Mouse (Mus musculus): Measurements from ENCODE around the gene Upk3bl.

Upk3bl gene

DNA sequence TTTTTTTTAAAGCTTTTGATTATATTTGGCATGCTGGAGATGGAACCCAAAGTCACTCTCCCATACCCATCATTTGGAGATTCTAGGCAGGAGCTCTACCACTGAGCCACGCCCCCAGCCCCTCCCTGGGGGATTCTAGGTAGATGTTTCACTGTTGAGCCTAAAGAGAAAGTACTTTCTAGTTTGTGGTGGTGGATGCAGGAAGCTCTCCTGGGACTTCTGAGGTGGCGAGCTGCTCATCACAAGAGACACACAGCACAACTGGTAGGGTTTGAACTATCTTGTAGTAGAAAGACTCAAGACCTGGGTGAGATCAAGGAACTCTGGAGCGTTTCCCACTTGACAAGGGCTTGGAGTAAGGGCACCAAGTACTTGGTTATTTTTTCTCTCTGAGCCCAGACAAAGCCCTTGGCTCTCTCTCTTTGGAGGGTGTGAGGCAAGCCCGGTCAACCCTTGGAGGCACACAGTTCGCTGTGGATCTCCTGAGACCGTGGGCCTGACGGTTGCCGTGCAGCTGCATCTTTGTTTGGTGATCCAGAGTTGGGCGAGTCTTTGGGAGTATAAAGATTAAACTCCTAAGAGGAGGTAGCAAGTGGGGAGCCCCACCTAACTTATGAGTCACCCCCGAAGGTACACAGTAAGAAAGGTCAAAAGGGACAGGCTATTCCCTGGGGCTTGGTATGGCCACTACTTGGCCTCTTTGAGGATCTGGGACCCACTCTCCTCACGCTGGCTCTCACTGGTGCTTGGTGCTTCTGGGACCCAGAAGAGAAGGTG, at the start of gene Upk3bl:
Upk3bl (plus strand) TSS at position 192 of the 777 bp plus-strand sequence.
- no peak for DNase-seq (ENCODE audit: low spot score)

DNA sequence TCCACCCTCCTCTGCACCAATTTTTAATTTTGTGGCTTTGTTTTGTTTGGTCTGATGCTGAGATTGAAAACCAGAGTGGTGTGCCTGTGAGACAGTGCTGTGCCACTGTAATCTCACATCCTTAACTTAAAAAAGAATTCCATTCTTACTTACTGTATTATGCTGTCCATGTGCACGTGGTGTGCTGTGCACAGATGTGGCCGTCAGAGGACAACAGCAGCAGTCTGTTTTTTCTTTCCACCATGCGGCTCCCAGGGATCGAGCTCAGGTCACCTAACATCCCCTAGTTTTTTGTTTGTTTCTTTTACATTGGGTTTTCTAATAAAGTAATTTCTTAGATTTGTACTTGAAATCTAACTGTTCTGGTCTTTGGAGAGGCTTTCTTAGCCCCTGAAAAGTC, 49.8 kb upstream of the Upk3bl start:
- DNase-seq (ENCODE audit: low spot score): no peak

DNA sequence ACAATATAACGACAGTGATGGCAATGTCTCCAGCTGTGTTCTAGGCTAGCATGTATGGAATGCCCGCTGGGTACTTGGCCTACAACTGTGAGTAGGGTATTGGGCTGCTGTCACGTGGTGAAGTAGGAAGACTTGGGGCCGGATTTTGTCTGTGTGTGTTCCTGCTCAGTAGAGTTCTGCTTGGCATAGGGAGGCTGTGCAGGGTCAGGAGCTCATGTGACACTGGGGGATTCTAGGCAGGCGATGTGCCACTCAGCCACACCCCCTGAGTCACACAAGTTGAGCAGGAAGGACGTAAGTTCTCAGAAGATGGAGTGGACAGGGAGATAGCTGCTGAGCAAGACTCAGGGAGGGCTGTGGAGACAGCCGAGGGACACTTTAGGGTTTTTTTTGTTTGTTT, 46.5 kb upstream of the Upk3bl start:
- no peak for DNase-seq (ENCODE audit: low spot score)

DNA sequence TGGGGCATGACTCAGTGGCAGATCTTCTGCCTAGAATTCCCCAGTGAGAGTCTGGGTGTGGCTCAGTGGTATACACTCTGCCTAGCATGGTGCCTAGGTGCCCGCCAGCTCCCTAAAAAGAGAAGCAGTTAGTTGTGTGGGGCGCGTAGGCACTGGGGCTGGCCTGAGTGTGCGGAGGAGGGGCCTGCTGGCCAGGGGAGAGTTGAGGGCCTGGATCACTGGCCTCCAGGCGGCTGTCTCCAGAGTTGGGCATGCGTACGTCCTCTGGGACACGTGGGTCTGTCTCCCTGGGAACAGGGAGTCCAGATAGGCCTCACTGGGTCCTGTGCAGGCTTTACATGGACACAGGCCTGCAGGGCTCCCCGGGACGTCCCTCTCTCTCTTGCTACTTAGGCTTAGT, 39.4 kb upstream of the Upk3bl start:
- no peak for DNase-seq (ENCODE audit: low spot score)

DNA sequence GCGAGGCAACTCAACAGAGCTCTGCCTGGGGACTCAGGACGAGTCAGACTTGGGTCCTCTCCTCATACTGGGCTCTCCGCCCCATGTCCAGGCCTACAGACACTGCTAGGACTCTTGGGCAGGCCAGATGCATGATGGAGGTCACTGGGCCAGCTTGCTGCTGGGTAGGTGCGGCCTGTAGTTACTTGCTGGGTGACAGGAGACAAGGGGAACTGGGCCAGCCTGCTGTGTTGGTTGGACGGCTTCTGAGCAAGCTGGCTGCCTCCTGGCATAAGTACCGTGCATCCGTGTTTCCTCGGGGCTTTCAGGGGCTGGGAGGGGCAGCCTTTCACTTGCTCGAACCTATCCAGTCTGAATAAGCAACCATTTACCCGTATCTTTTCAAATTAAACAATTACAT, 38.7 kb upstream of the Upk3bl start:
- no peak for DNase-seq (ENCODE audit: low spot score)

DNA sequence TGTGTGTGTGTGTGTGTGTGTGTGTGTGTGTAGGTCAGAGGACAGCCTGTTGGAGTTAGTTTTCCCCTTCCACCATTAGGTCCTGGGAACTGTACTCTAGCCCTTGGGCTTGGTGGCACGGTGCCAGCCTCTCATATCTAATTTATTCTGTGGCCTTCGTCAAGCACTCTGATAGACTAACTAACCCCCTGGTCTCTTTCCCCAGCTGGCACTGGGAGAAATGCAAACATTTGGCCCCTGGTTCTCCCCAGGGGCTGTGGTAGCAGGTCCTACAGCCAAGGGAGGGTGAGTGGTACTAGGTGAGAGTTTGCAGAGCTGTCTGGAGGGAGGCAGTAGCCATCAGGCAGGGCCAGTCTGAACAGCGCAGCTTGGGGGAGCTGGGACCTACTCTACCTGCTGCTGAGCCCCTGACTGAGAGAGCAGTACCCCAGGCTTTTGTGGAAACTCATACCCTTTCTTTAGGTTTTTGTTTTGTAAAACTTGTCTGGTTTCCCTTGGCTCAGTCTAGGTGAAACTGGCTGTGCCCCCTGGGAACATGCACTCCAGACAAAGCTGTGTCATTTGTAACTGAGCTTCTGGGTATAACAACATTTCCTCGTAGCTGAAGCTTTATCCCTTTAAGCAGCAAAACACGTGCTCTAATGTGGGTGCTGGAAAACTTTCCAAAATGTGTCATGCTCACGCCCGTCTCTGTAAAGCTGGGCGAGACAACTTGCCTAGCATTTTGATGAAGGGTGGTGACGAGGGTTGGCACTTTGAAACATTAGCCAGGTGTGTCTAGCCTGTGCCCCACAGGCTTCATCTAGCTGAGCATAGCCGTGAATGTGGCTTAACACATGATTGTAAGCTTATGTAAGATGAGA, 38.0 kb upstream of the Upk3bl start:
- DNase-seq (ENCODE audit: low spot score): no peak

DNA sequence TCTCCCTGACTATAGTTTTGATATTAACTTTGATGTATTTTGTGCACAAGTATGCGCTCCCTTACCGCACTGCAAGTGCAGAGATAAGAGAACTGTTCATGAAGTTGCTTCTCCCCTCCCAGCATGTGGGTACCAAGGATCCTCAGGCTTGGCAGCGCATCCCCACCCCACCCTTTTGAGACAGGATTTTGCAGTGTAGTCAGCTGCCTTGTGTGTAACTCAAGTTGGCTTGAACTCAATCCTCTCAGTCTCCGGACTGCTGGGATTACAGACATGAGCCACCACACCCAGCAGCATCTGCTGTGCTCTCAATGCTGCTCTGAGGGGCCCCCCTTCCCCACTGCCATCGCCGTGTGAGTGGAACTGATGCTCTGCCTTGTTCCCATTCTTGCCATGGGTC, 37.0 kb upstream of the Upk3bl start:
- no peak for DNase-seq (ENCODE audit: low spot score)

DNA sequence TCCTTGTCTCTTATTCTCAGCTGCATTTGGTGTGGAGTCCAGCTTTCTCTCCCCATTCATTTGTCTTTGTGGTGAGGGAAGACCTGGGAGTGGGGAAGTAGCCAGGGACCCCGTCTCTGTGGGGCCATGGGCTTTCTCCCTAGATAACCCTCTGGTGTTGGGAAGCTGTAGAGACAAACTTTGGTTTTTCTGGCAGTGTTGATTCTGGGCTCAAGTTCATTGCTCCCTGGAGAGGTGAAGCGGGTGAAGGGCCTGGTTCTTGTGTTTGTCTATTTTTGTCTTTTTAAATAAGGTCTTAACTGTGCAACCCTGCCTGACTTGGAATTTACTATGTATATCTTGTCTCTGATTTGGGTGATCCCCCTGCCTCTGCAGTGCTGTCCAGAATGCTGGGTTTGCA, 35.6 kb upstream of the Upk3bl start:
- DNase-seq (ENCODE audit: low spot score): no peak

DNA sequence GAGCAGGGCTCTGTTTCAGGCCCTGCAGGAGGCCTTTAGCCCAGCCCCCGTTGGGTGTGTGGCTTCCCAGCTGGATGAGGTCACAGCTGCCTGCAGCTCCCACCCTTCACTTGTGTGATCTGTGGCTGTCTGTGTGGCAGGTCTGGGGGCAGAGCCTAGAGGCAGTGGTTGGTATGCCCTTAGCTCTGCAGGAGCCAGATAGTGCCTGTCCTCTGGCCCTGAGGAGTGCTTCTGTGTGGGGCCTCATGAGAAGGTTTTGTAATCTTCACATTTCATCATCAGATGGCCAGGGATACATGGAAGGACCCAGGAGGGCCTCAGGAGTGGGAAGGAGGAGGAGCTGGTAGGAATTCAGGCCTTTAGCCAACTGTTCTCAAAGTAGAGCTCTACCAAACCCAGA, 34.4 kb upstream of the Upk3bl start:
- no peak for DNase-seq (ENCODE audit: low spot score)

DNA sequence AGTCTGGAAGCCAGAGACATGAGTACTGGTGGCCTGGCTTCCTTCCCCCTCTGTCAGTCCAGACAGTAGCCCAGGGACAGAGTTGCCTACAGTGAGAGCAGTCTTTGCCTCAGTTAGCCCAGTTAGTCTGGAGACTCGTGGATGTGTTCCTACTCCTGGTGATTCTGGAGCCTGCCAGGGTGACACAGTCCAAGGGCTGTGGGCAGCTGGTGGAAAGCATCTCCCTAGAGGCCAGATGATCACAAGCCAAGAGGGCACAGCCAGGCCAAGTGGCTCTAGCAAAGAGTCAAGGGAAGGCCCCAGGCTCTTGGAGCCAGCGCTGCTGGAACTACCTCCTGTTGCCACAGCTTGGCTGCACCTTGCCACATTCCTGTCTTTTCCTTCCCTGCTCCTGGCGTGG, 28.6 kb upstream of the Upk3bl start:
- DNase-seq (ENCODE audit: low spot score): no peak

DNA sequence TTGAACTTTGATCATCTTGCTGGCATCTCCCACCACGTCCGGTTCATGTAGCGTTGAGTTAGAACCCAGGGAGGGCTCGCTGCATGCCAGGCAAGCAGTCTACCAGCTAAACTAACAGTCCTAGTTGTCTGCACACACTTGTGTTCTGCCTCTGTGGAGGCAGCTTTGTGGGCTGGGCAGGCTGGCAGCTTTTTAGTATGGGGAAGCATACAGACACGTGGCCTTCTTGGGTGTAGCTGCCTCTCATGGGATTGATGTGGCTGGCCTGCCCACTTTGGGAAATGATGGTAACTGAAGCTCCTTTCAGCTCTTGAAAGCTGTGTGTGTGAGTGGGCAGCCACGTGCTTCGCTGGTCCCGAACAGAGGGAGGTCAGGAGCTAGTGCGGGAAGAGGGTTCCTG, 27.4 kb upstream of the Upk3bl start:
- DNase-seq (ENCODE audit: low spot score): no peak

DNA sequence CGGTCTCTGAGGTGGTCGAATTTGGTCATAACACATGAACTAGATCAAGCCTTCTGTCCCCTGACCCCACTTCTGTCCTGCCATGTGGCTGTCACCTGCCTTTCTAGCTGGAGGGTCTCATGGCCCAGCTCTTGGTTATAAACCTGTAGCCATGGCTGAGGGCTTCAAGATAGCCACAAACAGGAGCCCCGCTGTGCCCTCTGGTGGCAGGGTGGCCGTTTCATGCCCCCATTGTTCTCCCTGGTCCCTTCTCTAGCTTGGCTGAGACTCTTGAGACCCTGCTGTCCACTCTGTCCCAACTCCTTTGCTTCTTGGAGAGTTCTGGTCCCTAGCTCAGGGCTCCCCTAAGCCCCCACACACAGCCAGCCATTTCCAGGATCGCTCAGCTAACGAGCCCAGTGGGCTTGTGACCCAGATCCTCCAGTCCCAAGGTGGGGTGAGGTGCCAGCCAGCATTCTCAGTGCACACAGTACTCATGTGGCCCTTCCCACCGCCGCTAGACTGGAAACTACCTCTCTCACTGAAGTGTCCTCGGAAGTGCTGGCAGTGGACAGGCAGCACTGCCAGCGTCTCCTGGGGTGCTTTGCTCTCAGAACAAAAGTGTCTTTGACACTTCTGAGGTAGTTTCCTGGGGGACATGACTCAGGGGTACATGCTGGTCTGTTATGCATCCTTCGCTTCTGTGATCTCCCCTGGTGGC, 26.5 kb upstream of the Upk3bl start:
- no peak for DNase-seq (ENCODE audit: low spot score)

DNA sequence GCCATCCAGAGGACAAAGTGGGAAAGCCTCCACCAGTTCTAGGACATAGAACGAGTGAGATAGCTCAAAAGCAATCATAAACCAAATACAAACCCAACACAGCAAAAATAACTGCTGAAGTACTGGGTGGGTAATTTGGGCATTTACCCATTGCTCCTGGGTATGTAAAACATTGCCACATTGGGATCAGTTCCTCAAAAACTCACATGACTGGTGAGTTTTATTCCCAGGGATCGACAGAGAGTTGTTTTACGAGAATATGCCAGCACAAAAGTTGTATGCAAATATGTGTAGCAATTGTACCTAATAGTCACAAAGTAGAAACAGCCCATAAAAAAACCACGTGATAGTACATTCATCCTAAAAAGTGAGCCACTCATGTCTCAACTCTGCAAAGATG, 19.4 kb upstream of the Upk3bl start:
- no peak for DNase-seq (ENCODE audit: low spot score)

DNA sequence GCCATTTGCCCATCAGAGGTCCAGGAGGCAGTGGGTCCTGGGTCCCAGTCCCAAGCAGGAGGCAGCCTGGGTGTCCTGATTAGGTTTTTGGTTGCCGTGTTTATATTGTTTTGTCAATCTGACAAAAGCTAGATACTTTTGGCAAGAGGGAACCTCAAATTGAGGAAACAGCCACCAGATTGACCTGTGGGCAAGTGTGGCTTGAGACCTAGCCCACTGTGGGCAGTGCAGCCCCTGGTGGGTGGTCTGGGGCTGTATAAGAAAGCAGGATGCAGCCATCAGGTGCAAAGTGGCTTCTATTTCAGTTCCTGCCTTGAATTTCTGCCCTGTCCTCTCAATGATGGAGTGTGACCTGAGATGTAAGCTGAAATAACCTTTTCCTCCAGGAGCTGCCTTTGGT, 19.0 kb upstream of the Upk3bl start:
- DNase-seq (ENCODE audit: low spot score): no peak

DNA sequence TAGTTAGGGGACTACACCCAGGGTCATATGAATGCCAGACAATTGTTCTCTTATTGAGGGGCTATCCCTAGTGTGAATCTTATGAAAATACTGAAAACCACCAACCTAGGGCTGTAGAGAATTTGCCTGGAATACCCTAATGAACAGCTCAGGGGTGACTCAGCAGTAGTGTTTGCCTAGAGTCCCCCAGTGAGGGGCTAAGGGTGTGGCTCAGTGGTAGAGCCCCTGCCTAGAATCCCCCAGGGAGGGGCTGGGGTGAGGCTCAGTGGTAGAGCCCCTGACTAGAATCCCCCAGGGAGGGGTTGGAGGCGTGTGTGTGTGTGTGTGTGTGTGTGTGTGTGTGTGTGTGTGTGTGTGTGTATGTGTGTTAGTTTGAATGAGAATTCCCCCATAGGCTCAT, 17.6 kb upstream of the Upk3bl start:
- DNase-seq (ENCODE audit: low spot score): no peak

DNA sequence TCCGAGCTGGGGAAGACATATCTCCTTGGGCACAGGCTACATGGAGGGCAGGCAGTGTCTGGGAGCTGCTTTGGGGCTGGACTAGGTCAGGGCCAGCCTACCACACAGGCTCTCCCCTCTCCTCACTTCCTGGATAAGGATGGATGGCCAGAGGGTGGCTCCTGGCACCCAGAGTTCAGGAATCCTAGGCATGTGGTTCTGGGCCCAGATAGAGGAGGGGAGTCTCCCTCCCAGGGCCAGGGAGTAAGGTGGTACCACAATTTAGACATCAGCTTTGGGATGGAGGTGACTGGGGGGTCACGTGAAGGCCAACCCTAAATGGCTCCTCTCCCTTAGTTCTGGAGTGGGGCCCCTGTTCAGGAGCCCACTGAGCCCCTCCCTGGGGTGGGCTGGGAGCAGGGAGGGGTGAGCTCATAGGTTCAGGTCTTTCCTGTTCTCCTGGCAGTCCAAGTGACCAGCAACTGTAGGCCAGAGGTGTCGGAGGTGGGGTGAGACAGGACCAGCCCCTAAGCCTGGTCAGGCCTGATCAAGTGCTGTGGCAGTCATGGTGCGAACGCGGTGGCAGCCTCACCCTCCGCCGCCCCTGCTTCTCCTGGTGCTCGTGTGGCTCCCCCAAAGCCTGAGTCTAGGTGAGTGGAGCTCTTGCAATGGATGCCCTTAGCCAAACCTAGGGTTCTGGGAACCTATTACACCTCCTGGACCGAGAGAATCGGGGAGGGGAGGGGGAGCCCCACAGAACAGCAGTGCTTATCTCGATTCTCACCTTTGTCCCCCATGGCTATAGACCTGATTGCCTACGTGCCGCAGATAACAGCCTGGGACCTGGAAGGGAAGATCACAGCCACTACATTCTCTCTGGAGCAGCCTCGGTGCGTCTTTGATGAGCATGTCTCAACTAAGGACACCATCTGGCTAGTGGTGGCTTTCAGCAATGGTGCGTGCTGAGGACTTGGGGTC, 15.8 kb upstream of the Upk3bl start, which contains the start of gene Upk3b:
Upk3b (plus strand) TSS at position 239 of the 957 bp plus-strand sequence.
- no peak for DNase-seq (ENCODE audit: low spot score)

DNA sequence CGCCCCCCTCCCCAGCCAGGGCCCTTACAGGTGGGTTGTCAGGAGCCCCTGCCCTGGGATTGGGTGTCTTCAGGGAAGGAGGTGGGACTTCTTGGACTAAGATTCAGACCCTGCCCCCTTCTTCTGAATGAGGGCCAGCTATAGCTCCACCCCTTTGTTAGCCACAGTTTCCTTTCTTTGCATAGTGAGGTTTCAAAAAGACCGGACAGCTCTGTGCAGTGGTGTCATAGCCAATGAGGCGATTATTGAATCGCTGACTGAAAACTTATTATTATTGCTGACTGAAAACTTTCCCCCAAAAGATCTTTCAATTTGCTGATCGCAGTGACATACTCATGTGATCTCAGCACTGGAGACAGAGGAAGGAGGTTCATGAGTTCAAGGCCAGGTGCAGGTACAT, 14.1 kb upstream of the Upk3bl start:
- DNase-seq (ENCODE audit: low spot score): no peak

DNA sequence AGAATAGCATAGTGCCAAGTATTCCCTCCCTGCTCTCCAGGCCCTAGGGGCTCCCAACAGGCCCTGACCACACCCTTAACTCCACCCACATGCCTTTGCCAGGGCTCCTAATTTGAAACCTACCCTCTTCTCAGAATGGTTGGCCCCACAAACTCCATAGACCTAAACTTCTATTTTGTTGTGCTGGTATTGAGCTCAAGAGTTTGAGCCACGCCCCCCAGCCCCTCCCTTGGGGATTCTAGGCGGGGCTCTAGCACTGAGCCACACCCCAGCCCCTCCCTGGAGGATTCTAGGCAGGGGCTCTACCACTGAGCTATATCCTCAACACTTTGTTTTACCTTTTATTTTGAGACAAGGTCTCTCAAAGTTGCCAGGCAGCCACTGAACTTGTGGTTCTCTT, 13.0 kb upstream of the Upk3bl start:
- no peak for DNase-seq (ENCODE audit: low spot score)

DNA sequence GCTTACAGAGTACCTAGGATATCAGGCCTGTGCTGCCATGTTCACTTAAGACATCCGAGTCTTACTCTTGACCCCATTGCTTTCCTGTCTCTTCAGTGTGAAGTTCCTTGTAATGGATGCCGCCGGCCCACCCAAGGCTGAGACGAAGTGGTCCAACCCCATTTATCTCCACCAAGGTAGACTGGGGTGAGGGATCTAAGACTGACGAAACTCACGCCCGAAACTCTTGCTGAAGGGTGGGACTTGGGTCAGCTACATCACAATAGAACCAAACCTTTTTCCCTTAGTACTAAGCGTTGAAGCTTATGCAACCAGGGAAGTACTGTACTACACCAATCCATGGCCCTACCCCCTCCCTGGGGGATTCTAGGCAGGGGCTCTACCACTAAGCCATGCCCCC, 12.6 kb upstream of the Upk3bl start:
- no peak for DNase-seq (ENCODE audit: low spot score)

DNA sequence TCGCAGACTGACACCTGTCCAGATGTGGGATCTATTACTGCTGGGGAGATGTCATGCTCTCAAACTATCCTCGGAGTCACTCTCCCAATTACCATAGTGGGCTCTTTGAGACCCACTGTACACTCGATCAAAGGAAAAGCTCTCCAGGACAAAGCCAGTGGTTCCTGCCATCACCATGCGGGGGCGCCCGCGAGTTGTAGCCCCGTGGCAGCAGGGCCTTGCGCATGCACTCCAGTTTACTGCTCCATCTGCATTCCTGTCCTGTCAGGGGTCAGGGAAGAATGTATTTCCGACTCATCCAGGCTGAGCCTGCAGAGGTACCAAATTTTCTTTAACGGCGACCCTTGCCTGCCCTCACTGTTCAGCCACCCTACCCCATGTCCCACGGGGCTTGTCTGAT, 9.4 kb upstream of the Upk3bl start:
- DNase-seq (ENCODE audit: low spot score): no peak

DNA sequence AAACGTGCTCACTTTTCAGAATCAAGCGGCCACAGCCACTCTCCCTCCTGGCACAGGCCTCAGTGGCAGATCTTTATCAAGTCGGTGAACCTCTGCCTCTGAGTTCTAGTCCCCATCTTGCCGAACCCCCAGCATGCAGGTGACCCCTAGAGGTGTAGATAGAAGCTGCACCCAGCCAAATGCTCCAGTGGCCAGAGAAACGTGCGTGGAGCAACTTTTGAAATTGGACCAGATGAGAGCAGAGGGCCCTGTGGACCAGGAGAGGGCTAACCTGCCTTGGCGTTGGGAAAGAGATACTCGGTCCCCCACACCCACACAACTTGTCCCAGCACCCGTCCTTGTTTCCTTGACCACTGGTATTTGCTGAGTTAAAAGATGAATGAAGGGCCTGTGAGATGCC, 8.9 kb upstream of the Upk3bl start:
- DNase-seq (ENCODE audit: low spot score): peak; percentile 56

DNA sequence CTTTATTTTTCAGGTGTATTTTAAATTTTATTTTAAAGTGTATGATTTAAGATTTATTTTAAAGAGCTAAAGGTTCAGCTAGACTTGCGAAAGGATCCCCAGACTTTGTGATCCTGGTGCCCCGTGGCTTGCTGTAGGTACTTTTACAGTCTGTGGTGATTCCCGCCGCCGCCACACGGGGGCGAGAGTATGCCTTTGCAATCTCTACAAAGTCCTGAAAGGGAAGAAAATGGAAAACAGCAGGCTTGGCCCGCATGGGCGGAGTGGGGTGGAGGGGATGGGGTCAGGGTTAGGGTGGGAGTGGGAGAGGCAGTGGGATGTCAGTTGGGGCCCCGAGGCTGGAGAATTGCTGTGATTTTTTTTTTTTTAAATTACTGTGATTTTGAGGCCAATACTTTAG, 8.3 kb upstream of the Upk3bl start:
- DNase-seq (ENCODE audit: low spot score): peak; percentile 93

Measured in retina, embryonic 14.5 days (tissue).